Mouse (Mus musculus) WW6 (cell line): ENCODE data around the gene Thap11.
"Not testable (repeated sequence)": the region's sequence is repeated elsewhere in the genome, so short reads cannot be mapped to it uniquely, and the experiment has no call there.

Experiments used
- DNase-seq: peaks from one replicate; pipeline ENCODE4 v3.0.0-alpha.2; 2013; ENCODE audit warnings: low read depth, low spot score

Thap11 gene

DNA sequence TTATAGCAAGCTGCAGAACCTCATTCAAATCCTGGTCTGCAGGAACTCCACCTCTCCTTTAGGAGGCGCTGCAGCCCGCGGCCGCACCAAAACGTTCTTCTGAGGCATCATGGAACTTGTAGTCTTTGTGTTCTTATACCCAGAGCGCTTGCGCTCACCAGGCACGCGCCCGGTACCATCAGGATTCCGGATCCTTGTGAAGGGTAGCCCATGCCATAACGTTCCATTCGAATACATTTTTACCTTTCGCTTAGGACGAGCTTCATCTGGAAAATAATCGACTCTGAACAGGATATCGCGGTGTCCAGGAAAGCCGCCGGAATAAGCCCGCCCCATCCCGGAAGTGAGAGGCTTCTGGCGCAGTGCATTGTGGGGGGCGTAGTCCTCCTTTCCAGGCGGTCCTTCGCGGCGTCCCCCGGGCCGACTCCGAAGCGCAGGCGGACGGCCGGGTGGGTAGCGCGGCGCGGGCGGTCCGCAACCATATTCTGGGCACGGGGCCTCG is at the start of gene Thap11:
Thap11 (plus strand) TSS at position 418 of the 502 bp plus-strand sequence.
- peak; percentile 89 for DNase-seq

DNA sequence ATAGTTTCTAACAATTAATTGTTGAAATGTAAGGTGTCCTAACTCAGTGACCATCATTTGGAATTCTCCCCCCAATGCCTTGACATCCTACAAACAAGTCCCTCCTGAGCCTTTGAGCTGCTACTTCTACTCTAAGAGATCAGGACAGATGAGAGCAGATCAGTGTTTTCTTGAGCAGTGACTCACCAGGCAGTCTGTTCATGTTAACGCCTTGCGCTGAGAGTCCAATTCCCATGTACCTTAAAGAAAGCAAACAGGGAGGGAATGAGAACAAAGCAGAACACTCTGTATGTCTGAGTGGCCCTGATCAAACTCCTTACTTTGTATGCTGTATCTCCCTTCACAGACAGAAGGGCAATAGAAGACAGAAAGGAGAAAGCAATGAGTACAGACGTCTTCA is 49.6 kb upstream of the Thap11 start:
- no peak for DNase-seq

- DNase-seq: no peak
Observed at GRCm38 (mm10) chr8:105805964-105806363, 49.0 kb upstream of the Thap11 start.

- no peak for DNase-seq
Observed at GRCm38 (mm10) chr8:105807766-105808165, 47.2 kb upstream of the Thap11 start.

- no peak for DNase-seq
Observed at GRCm38 (mm10) chr8:105808480-105808879, 46.5 kb upstream of the Thap11 start.

GRCm38 (mm10) chr8:105810245-105810786 is 44.6 kb upstream of the Thap11 start:
- no peak for DNase-seq

GRCm38 (mm10) chr8:105811061-105811460 is 43.9 kb upstream of the Thap11 start:
- DNase-seq: no peak

DNA sequence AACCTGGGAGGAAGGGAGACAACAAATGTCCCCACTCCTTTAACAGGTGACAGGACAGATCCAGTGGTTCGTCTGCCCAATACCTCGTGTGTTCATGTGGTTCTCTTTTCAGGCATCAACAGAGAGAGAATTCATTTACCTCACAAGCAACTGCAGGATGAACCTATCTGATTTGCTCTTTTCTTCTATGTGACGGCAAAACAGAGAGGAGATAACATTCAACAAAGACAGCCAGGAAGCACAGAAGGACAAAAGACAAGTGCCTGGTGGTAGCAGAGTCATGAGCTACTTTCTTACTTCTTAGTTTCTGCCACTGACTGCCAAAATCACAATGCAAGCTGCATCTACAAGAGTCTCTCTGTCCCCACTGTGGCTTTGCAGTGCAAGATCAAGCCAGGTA is 43.4 kb upstream of the Thap11 start:
- no peak for DNase-seq

- DNase-seq: no peak
Observed at GRCm38 (mm10) chr8:105812511-105812910, 42.4 kb upstream of the Thap11 start.

DNA sequence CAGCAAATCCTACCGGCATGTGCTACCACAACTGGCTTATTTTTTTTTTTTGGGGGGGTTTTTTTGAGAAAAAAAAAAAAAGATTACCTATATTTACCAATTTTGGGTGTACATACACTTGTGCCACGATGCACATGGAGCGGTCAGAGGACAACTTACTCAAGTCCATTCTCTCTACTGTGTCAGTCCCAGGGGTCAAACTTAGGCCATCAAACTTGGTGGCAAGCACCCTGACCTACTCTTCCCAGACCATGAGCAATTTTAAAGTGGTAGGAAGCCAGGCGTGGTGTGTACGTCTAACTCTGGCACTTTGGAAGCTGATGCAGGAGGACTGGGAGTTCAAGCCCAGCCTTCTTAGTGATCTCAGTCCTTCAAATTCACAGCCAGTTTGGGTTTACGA is 41.7 kb upstream of the Thap11 start:
- DNase-seq: no peak

- no peak for DNase-seq
Observed at GRCm38 (mm10) chr8:105819659-105820058, 35.3 kb upstream of the Thap11 start.

DNA sequence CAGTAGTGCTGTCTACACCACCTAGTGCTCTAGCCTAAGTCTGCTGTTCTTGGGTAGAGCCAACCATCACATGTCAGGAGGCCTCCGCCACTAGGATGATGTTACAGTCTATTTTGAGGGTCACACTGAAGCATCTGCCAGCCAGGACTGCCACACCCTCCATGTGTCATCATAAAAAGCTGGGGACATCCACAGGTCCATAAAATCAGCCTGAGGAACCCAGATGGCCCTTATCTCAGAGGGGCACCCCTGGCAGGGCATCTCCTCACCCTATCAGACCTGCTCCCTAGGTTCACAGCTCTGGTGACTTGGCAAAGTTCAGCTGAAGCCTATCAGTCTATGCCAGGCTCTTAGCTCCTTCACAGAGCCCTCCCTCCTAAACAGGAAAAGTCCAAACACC is 34.0 kb upstream of the Thap11 start:
- no peak for DNase-seq

- no peak for DNase-seq
Observed at GRCm38 (mm10) chr8:105825506-105825905, 29.4 kb upstream of the Thap11 start.

DNA sequence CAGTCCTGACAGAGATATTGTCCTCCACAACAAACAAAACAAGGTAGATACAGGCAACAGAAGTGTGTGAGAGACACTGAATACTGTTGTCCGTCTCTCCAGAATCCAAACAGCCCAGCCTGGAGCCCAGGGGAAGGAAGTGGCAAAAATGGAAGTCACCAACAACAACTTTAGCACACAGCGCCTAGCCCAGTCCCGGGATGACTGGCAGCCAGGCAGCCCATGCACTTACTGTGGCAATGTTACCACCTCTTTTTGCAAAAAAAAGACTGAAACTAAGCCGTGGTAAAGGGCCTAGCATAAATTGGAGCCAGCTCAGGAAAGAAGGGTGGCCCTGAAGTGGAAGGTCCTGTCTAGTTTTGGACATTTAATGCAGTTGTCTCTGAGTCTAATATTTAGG is 28.6 kb upstream of the Thap11 start:
- no peak for DNase-seq

GRCm38 (mm10) chr8:105826861-105827848 is 27.8 kb upstream of the Thap11 start, which contains the start of the genes Ranbp10 and Tsnaxip1:
Ranbp10 (minus strand) TSS chr8:105827350.
Tsnaxip1 (plus strand) TSS chr8:105827731.
- DNase-seq: peak; percentile 99

- not testable (repeated sequence) for DNase-seq
Observed at GRCm38 (mm10) chr8:105833740-105834139, 21.2 kb upstream of the Thap11 start.

- DNase-seq: peak; percentile 67
Observed at GRCm38 (mm10) chr8:105835318-105835717, 19.6 kb upstream of the Thap11 start.

- DNase-seq: no peak
Observed at GRCm38 (mm10) chr8:105836991-105837390, 17.9 kb upstream of the Thap11 start.

GRCm38 (mm10) chr8:105839209-105839608 is 15.7 kb upstream of the Thap11 start:
- no peak for DNase-seq

GRCm38 (mm10) chr8:105846678-105847077 is 8.3 kb upstream of the Thap11 start:
- no peak for DNase-seq

DNA sequence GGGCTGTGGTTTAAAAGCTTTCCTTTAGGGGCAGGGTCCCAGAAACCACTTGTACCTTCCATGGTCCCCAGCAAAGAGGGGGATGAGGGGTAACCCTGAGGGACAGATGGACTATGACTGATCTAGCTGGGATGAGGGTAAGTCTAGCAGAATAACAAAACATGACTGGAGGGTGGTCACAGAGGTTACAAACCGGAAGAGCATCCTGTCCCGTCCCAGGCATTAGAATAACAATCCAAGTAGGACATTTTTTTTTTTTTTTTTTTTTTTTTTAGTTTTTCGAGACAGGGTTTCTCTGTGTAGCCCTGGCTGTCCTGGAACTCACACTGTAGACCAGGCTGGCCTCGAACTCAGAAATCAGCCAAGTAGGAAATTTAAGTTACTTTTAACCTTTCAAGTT is 4.9 kb upstream of the Thap11 start:
- DNase-seq: no peak

DNA sequence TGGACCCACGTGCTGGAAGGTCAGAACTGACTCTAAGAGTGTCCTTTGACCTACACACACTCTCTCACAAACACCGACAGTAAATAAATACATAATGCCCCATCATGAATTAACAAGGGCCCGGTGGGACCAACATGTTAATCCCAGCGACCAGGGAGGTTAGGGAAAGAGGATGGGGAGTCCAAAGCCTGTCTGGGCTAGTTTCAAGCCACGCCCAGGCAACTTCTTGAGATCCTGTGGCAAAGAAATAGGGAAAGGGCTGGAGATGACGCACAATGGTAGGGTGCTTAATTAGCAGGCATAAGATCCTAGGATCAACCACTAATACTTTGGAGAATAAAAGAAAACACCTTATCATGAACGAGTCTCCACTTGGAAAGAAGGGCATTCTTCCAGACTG is 4.3 kb upstream of the Thap11 start:
- no peak for DNase-seq
